ENCODE assay signal across 8 mouse cellular contexts in genomic region chr10:41477018-41477277, GRCm38 (mm10). TPM values are rescaled to one million over a fixed set of nuclear protein-coding genes. Genes with fewer than 3 reads are reported as not detected.
DNase-seq lines count a peak whose midpoint lies in the region; ATAC-seq and TF ChIP-seq lines count a peak whose summit lies in the region.

No protein-coding gene starts in this region.

- H3K9me3 ChIP-seq in lung, embryonic 14.5 days (ENCODE audit: low read depth, low read length) = no peaks in the 10 kb centered on the region
- H3K9me3 ChIP-seq in embryonic facial prominence, embryonic 15.5 days (replicated peaks) = no peaks in the 10 kb centered on the region
- no peaks in the 10 kb centered on the region for H3K9me3 ChIP-seq in limb, embryonic 15.5 days
- H3K9me3 ChIP-seq in neural tube, embryonic 15.5 days (replicated peaks) = no peaks in the 10 kb centered on the region

- intact Hi-C loops in left cerebral cortex, postnatal 25 days (cut with DNase I) = no loop called here

- no peaks in the 10 kb centered on the region for H3K27me3 ChIP-seq in lung, embryonic 14.5 days (ENCODE audit: insufficient read depth, low read length)
- H3K27me3 ChIP-seq in embryonic facial prominence, embryonic 15.5 days = no peaks in the 10 kb centered on the region
- H3K27me3 ChIP-seq in limb, embryonic 15.5 days = no peaks in the 10 kb centered on the region
- no peaks in the 10 kb centered on the region for H3K27me3 ChIP-seq in neural tube, embryonic 15.5 days (replicated peaks)

- H3K36me3 ChIP-seq in lung, embryonic 14.5 days (ENCODE audit: insufficient read depth) = peaks cover 29% of the 10 kb centered on the region
- peaks cover 25% of the 10 kb centered on the region for H3K36me3 ChIP-seq in embryonic facial prominence, embryonic 15.5 days
- peaks cover 28% of the 10 kb centered on the region for H3K36me3 ChIP-seq in limb, embryonic 15.5 days
- H3K36me3 ChIP-seq in neural tube, embryonic 15.5 days = no peaks in the 10 kb centered on the region; the same call in 1 of the 2 replicates

- ATAC-seq in lung, embryonic 14.5 days (ENCODE audit: insufficient read depth) = peak; percentile 19; the same call in 1 of the 2 replicates
- ATAC-seq in embryonic facial prominence, embryonic 15.5 days (ENCODE audit: insufficient number of reproducible peaks, low FRiP score, low TSS enrichment, low read depth) = 0 out of 2 replicates have a peak, but pooled peaks have one; percentile 1
- no peak for ATAC-seq in limb, embryonic 15.5 days (ENCODE audit: insufficient number of reproducible peaks, low FRiP score, low TSS enrichment, low read depth)
- peak; percentile 45; the same call in 1 of the 2 replicates for ATAC-seq in neural tube, embryonic 15.5 days (ENCODE audit: low FRiP score)

- WGBS in lung, embryonic 14.5 days = 0% methylated on average over 9 of the region's 9 CpGs
- WGBS in embryonic facial prominence, embryonic 15.5 days = under 1% methylated on average over 9 of the region's 9 CpGs
- WGBS in limb, embryonic 15.5 days = 0% methylated on average over 9 of the region's 9 CpGs
- WGBS in neural tube, embryonic 15.5 days = under 1% methylated on average over 9 of the region's 9 CpGs

- no peak for TF ChIP-seq CTCF in lung, embryonic 14.5 days (IDR thresholded peaks at IDR 0.05; ENCODE audit: low read depth)

- DNase-seq in lung, embryonic 14.5 days = peak; percentile 79
- DNase-seq in lung, postnatal 25 days (ENCODE audit: low spot score) = no peak
- no peak for DNase-seq in left cerebral cortex, postnatal 25 days (ENCODE audit: low spot score in 2 of 2)
- DNase-seq in frontal cortex, adult 2 months (ENCODE audit: extremely low spot score in 1 of 2, low spot score in 1 of 2) = no peak
- no peak for DNase-seq in left cerebral cortex, adult 11 months (ENCODE audit: low spot score)

- H3K9ac ChIP-seq in lung, embryonic 14.5 days = peak overlapping the region; percentile 76
- peak overlapping the region; percentile 62 for H3K9ac ChIP-seq in embryonic facial prominence, embryonic 15.5 days
- peak overlapping the region; percentile 33 for H3K9ac ChIP-seq in limb, embryonic 15.5 days
- peak overlapping the region; percentile 58 for H3K9ac ChIP-seq in neural tube, embryonic 15.5 days (replicated peaks)

- peak overlapping the region; percentile 63 for H3K4me3 ChIP-seq in lung, embryonic 14.5 days (ENCODE audit: low read depth, low read length)
- peak overlapping the region; percentile 67 for H3K4me3 ChIP-seq in embryonic facial prominence, embryonic 15.5 days (replicated peaks)
- H3K4me3 ChIP-seq in limb, embryonic 15.5 days = peak overlapping the region; percentile 60
- peak overlapping the region; percentile 55 for H3K4me3 ChIP-seq in neural tube, embryonic 15.5 days (replicated peaks)

- H3K4me2 ChIP-seq in lung, embryonic 14.5 days = peak overlapping the region; percentile 83
- H3K4me2 ChIP-seq in embryonic facial prominence, embryonic 15.5 days (replicated peaks) = peak overlapping the region; percentile 74
- peak overlapping the region; percentile 82 for H3K4me2 ChIP-seq in limb, embryonic 15.5 days
- peak overlapping the region; percentile 95 for H3K4me2 ChIP-seq in neural tube, embryonic 15.5 days

- peaks cover 12% of the 10 kb centered on the region for H3K4me1 ChIP-seq in lung, embryonic 14.5 days (ENCODE audit: insufficient read depth)
- H3K4me1 ChIP-seq in embryonic facial prominence, embryonic 15.5 days = peaks cover 26% of the 10 kb centered on the region
- peaks cover 31% of the 10 kb centered on the region for H3K4me1 ChIP-seq in limb, embryonic 15.5 days
- peaks cover 41% of the 10 kb centered on the region for H3K4me1 ChIP-seq in neural tube, embryonic 15.5 days

- H3K27ac ChIP-seq in lung, embryonic 14.5 days (ENCODE audit: low read depth) = peak overlapping the region; percentile 95
- H3K27ac ChIP-seq in embryonic facial prominence, embryonic 15.5 days (replicated peaks) = peak overlapping the region; percentile 87
- H3K27ac ChIP-seq in limb, embryonic 15.5 days = peak overlapping the region; percentile 85
- peak overlapping the region; percentile 82 for H3K27ac ChIP-seq in neural tube, embryonic 15.5 days (replicated peaks)

RNA-seq across cellular contexts. Expression of gene Mical1, which starts 0.8 kb away (rescaled TPM):
- polyA plus RNA-seq in lung, embryonic 14.5 days (2014; fragmentation: Nextera tagmentation; extraction: Ambion mirVana) = 75.1 and 78.7 TPM in 2 replicates
- 39.6 and 40.8 TPM in 2 replicates for polyA plus RNA-seq in embryonic facial prominence, embryonic 15.5 days (2015; fragmentation: Nextera tagmentation; extraction: Ambion mirVana)
- polyA plus RNA-seq in limb, embryonic 15.5 days (2015; fragmentation: Nextera tagmentation; extraction: Ambion mirVana) = 36.0 and 40.8 TPM in 2 replicates
- 22.7 and 29.6 TPM in 2 replicates for polyA plus RNA-seq in neural tube, embryonic 15.5 days (2015; fragmentation: Nextera tagmentation; extraction: Ambion mirVana)
- total RNA-seq in left cerebral cortex, postnatal 25 days (2021) = 10 to 100 TPM; 19.5 to 20.2 TPM
- polyA plus RNA-seq in frontal cortex, adult 2 months (2012; rRNA removed) = 15.2 and 18.1 TPM in 2 replicates

RNA-seq across cellular contexts. Expression of gene Smpd2, which starts 13.2 kb away (rescaled TPM):
- 61.4 and 62.4 TPM in 2 replicates for polyA plus RNA-seq in lung, embryonic 14.5 days (2014; fragmentation: Nextera tagmentation; extraction: Ambion mirVana)
- 58.6 and 60.8 TPM in 2 replicates for polyA plus RNA-seq in embryonic facial prominence, embryonic 15.5 days (2015; fragmentation: Nextera tagmentation; extraction: Ambion mirVana)
- 51.4 and 56.2 TPM in 2 replicates for polyA plus RNA-seq in limb, embryonic 15.5 days (2015; fragmentation: Nextera tagmentation; extraction: Ambion mirVana)
- 37.6 and 42.4 TPM in 2 replicates for polyA plus RNA-seq in neural tube, embryonic 15.5 days (2015; fragmentation: Nextera tagmentation; extraction: Ambion mirVana)
- 10 to 100 TPM; 17.6 to 18.5 TPM for total RNA-seq in left cerebral cortex, postnatal 25 days (2021)
- 39.7 and 41.0 TPM in 2 replicates for polyA plus RNA-seq in frontal cortex, adult 2 months (2012; rRNA removed)

RNA-seq across cellular contexts. Expression of gene Ppil6, which starts 13.3 kb away (rescaled TPM):
- polyA plus RNA-seq in lung, embryonic 14.5 days (2014; fragmentation: Nextera tagmentation; extraction: Ambion mirVana) = 0.73 and 1.2 TPM in 2 replicates
- 2.6 and 6.1 TPM in 2 replicates for polyA plus RNA-seq in embryonic facial prominence, embryonic 15.5 days (2015; fragmentation: Nextera tagmentation; extraction: Ambion mirVana)
- polyA plus RNA-seq in limb, embryonic 15.5 days (2015; fragmentation: Nextera tagmentation; extraction: Ambion mirVana) = 0.18 and 0.82 TPM in 2 replicates
- polyA plus RNA-seq in neural tube, embryonic 15.5 days (2015; fragmentation: Nextera tagmentation; extraction: Ambion mirVana) = 4.2 and 4.6 TPM in 2 replicates
- total RNA-seq in left cerebral cortex, postnatal 25 days (2021) = 1 to 10 TPM; 7.4 to 9.5 TPM
- 3.5 and 4.3 TPM in 2 replicates for polyA plus RNA-seq in frontal cortex, adult 2 months (2012; rRNA removed)

RNA-seq across cellular contexts. Expression of gene Zbtb24, which starts 26.8 kb away (rescaled TPM):
- polyA plus RNA-seq in lung, embryonic 14.5 days (2014; fragmentation: Nextera tagmentation; extraction: Ambion mirVana) = 17.1 and 19.2 TPM in 2 replicates
- 18.9 and 19.4 TPM in 2 replicates for polyA plus RNA-seq in embryonic facial prominence, embryonic 15.5 days (2015; fragmentation: Nextera tagmentation; extraction: Ambion mirVana)
- polyA plus RNA-seq in limb, embryonic 15.5 days (2015; fragmentation: Nextera tagmentation; extraction: Ambion mirVana) = 18.4 and 19.2 TPM in 2 replicates
- polyA plus RNA-seq in neural tube, embryonic 15.5 days (2015; fragmentation: Nextera tagmentation; extraction: Ambion mirVana) = 17.7 and 17.9 TPM in 2 replicates
- 10 to 100 TPM; 17.4 to 20.0 TPM for total RNA-seq in left cerebral cortex, postnatal 25 days (2021)
- polyA plus RNA-seq in frontal cortex, adult 2 months (2012; rRNA removed) = 16.8 and 19.4 TPM in 2 replicates

RNA-seq across cellular contexts. Expression of gene Cd164, which starts 42.3 kb away (rescaled TPM):
- polyA plus RNA-seq in lung, embryonic 14.5 days (2014; fragmentation: Nextera tagmentation; extraction: Ambion mirVana) = 196 and 208 TPM in 2 replicates
- polyA plus RNA-seq in embryonic facial prominence, embryonic 15.5 days (2015; fragmentation: Nextera tagmentation; extraction: Ambion mirVana) = 185 TPM in 2 replicates
- polyA plus RNA-seq in limb, embryonic 15.5 days (2015; fragmentation: Nextera tagmentation; extraction: Ambion mirVana) = 180 and 186 TPM in 2 replicates
- 49.9 and 78.2 TPM in 2 replicates for polyA plus RNA-seq in neural tube, embryonic 15.5 days (2015; fragmentation: Nextera tagmentation; extraction: Ambion mirVana)
- 10 to 100 TPM; 59.5 to 61.3 TPM for total RNA-seq in left cerebral cortex, postnatal 25 days (2021)
- polyA plus RNA-seq in frontal cortex, adult 2 months (2012; rRNA removed) = 57.4 and 65.6 TPM in 2 replicates
